Mouse (Mus musculus) hindbrain, embryonic 11.5 days (tissue): Measurements from ENCODE around the gene Fam117b. TPM values are rescaled to one million over a fixed set of nuclear protein-coding genes. Genes with fewer than 3 reads are reported as not detected.

Source experiments
- ATAC-seq: fragments of 200-750 bp; cut with Nextera tagmentation; 2 replicates; pipeline ENCODE4 v1.8.0; 2017; ENCODE audit warnings: mild to moderate bottlenecking, moderate TSS enrichment, moderate library complexity; ENCODE audit not compliant: low FRiP score
- DNase-seq: peaks from one replicate; pipeline ENCODE4 v3.0.0-alpha.2; 2015; ENCODE audit warnings: low spot score
- H3K27ac ChIP-seq: fragments of 300-500 bp; sonication (generic); 2 replicates; pipeline ENCODE4 v1.5.1; 2014; ENCODE audit warnings: mild to moderate bottlenecking, low read depth, low read length
- H3K27me3 ChIP-seq: fragments of 300-500 bp; sonication (generic); 2 replicates; pipeline ENCODE4 v1.6.1; 2014; ENCODE audit warnings: mild to moderate bottlenecking, low read length, moderate library complexity, mixed read lengths; ENCODE audit not compliant: control insufficient read depth, insufficient read depth
- H3K36me3 ChIP-seq: fragments of 300-500 bp; sonication (generic); 2 replicates; pipeline ENCODE4 v1.6.1; 2014; ENCODE audit warnings: mild to moderate bottlenecking, low read length, moderate library complexity, mixed read lengths; ENCODE audit not compliant: control insufficient read depth, insufficient read depth
- H3K4me1 ChIP-seq: fragments of 300-500 bp; sonication (generic); replicated peaks from 2 replicates; pipeline ENCODE4 v1.6.1; 2014; ENCODE audit warnings: low read length, mixed read lengths; ENCODE audit not compliant: control insufficient read depth, insufficient read depth
- H3K4me2 ChIP-seq: fragments of 300-500 bp; sonication (generic); replicated peaks from 2 replicates; pipeline ENCODE4 v1.6.1; 2014; ENCODE audit warnings: mild to moderate bottlenecking, low read depth, low read length
- H3K4me3 ChIP-seq: fragments of 300-500 bp; sonication (generic); 2 replicates; pipeline ENCODE4 v1.5.1; 2014; ENCODE audit warnings: low read depth, low read length
- H3K9ac ChIP-seq: fragments of 300-500 bp; sonication (generic); 2 replicates; pipeline ENCODE4 v1.6.1; 2014; ENCODE audit warnings: low read depth, low read length
- H3K9me3 ChIP-seq: fragments of 300-500 bp; sonication (generic); 2 replicates; pipeline ENCODE4 v1.6.1; 2016; ENCODE audit warnings: low read length; ENCODE audit not compliant: control insufficient read depth
- WGBS: fragments of 180-500 bp; shearing (Covaris S2); extraction: QIAGEN DNeasy Blood & Tissue Kit; methylation state at CpG from one replicate; pipeline ENCODE4 v1.1.7; 2014; 5-methylcytosine and 5-hydroxymethylcytosine counted together
- polyA plus RNA-seq: library from polyadenylated mRNA; unstranded; fragments of >200 nt; fragmentation: Nextera tagmentation; extraction: Ambion mirVana; gene quantifications from 2 replicates; pipeline ENCODE4 v1.2.1, GENCODE M21; 2014

Gene Fam117b
- polyA plus RNA-seq, 1 experiment from 2014 or later, result 20.2 TPM

DNA sequence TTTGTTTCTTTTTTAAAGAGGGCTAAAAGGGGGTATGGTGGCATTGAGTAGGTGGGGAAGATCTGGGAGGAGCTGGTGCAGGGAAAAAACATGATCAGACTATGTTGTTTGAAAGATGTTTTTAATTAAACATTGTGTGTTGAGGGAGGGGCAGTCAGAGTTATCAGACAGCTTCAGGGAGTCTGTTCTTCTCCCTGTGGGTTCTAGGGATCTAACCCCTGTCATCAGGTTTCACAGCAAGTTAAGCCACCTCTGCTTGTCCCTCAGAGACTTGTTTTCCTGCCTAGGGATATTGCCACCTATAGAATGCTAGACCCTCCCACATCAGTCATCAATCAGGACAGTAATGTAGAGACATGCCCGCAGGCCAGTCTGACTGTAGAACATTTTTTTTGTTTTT lies 28.3 kb downstream of the Fam117b start:
- Histone ChIP-seq H3K4me2 (no peak overlapping the region), H3K9ac (no peak overlapping the region), H3K27ac (no peak overlapping the region), H3K4me3 (no peak overlapping the region), H3K27me3 (no peaks in the 10 kb centered on the region), H3K36me3 (no peaks in the 10 kb centered on the region), H3K9me3 (no peaks in the 10 kb centered on the region), H3K4me1 (no peaks in the 10 kb centered on the region)
- no peak for ATAC-seq
- no peak for DNase-seq
- WGBS, result 91% methylated on average over 1 of the region's 1 CpGs

DNA sequence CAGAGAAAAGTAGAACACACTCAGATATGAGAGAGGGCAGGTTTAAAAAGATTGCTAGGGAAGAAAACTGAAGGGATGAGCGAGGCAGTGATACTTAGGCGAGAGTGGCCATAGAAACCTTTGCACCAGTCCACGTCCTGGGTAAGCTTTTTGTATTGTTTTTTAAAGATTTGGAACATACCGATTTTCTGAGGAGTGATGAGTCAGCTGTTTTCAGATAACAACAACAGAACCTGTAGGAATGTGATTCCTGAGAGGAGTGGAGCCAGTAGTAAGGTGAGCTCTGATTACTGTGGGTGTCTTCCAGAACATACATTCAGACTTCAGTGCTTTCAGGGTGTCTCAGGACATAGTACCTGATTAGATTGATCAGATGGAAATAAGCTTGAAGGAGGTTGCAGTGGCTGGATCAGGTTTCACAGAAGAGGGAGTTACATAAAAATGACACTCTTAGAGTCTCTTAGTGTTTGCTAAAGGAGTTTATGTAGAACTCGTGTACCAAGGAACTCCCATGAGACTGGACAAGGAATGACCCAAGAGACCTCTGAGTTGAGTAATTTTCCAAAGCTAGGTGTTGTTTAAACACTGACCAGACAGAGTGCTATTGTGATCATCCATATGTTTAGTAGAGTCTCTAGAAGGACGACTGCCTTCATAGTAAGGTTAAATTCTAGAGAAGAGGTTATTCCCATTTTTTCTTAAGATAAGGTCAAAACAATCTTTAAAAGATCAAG lies 29.4 kb downstream of the Fam117b start:
- ATAC-seq, result no peak
- WGBS, result 80% methylated on average over 6 of the region's 6 CpGs
- H3K27me3 ChIP-seq, result no peaks in the 10 kb centered on the region
- no peak overlapping the region for H3K27ac ChIP-seq
- H3K4me3 ChIP-seq, result no peak overlapping the region
- H3K36me3 ChIP-seq, result no peaks in the 10 kb centered on the region
- H3K9ac ChIP-seq, result no peak overlapping the region
- no peak overlapping the region for H3K4me2 ChIP-seq
- no peak for DNase-seq
- no peaks in the 10 kb centered on the region for H3K4me1 ChIP-seq
- H3K9me3 ChIP-seq, result no peaks in the 10 kb centered on the region

DNA sequence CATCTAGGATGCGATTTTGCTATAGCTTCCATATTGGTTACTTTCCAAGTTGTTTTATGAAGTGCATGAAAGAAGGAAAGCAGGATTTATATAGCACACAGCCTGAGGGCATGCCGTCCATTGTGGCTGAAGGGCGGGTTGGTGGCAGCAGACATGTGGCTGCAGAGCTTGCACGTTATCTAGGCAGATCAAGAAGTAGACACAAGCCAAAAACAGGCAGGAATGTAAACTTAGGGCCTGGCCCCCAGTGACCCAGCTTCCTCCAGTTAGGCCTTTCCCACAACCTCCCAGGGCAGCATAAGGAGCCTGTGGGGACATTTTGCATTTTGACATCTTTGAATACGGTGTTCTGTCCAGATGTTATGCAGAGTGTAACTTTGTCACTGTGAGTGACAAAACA lies 31.0 kb downstream of the Fam117b start:
- H3K27me3 ChIP-seq, result no peaks in the 10 kb centered on the region
- no peaks in the 10 kb centered on the region for H3K9me3 ChIP-seq
- H3K4me2 ChIP-seq, result no peak overlapping the region
- H3K4me3 ChIP-seq, result no peak overlapping the region
- DNase-seq (peak; percentile 4), ATAC-seq (no peak)
- H3K4me1 ChIP-seq, result no peaks in the 10 kb centered on the region
- no peak overlapping the region for H3K9ac ChIP-seq
- H3K27ac ChIP-seq, result no peak overlapping the region
- H3K36me3 ChIP-seq, result no peaks in the 10 kb centered on the region
- 64% methylated on average over 5 of the region's 5 CpGs for WGBS

DNA sequence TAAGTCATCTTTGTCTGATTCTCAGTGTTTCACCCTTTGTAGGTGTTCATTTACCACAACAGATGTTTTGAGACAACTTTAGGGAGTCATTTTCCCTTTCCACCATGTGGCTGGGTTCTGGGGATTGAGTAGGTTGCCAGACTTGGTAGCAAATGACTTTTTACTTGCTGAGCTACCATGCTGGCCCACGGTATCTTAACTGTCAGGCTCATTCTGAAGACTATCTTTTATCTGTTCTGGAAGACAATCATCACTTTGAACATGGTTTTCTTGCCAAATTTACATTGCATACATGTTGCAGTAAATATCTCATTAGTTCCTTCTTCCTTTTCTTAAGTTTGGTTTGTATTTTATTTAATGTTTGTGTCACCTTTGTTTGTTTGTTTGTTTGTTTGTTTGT lies 33.2 kb downstream of the Fam117b start:
- ATAC-seq (no peak), DNase-seq (no peak)
- H3K9me3 ChIP-seq, result no peaks in the 10 kb centered on the region
- H3K4me3 ChIP-seq, result no peak overlapping the region
- no peak overlapping the region for H3K27ac ChIP-seq
- H3K27me3 ChIP-seq, result no peaks in the 10 kb centered on the region
- H3K9ac ChIP-seq, result no peak overlapping the region
- no peaks in the 10 kb centered on the region for H3K4me1 ChIP-seq
- H3K36me3 ChIP-seq, result no peaks in the 10 kb centered on the region
- 92% methylated on average over 1 of the region's 1 CpGs for WGBS
- no peak overlapping the region for H3K4me2 ChIP-seq

- Histone ChIP-seq H3K4me3 (no peak overlapping the region), H3K4me1 (no peaks in the 10 kb centered on the region), H3K9ac (no peak overlapping the region), H3K9me3 (no peaks in the 10 kb centered on the region), H3K27me3 (no peaks in the 10 kb centered on the region), H3K36me3 (no peaks in the 10 kb centered on the region), H3K4me2 (no peak overlapping the region), H3K27ac (no peak overlapping the region)
- DNase-seq (no peak), ATAC-seq (no peak)
- WGBS, result 100% methylated on average over 4 of the region's 4 CpGs
Measured at GRCm38 (mm10) chr1:59947509-59947908, 34.7 kb downstream of the Fam117b start.

DNA sequence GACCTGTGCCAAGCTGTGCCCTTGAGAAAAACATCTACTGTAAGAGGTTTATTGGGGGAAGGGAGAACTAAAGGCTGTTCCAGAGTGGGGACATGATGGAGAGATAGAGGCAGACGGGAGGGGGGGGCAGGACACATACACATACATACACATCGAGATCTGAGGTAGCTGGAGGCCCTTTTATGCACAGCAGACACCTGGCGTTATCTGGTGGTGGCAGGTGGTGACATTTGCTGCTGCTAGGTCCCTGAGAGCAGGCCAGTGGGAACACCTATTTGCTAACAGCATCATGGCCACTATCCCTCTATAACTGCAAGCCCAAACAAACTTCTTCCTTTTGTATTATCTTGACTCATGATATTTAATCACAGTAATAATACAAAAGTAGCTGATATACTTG lies 44.4 kb downstream of the Fam117b start:
- Histone ChIP-seq H3K4me1 (no peaks in the 10 kb centered on the region), H3K36me3 (no peaks in the 10 kb centered on the region), H3K4me2 (no peak overlapping the region), H3K27me3 (no peaks in the 10 kb centered on the region), H3K27ac (no peak overlapping the region), H3K9me3 (no peaks in the 10 kb centered on the region), H3K9ac (no peak overlapping the region), H3K4me3 (no peak overlapping the region)
- 83% methylated on average over 3 of the region's 3 CpGs for WGBS
- ATAC-seq (no peak), DNase-seq (no peak)

GRCm38 (mm10) chr1:59959941-59960340 lies 47.1 kb downstream of the Fam117b start:
- no peak overlapping the region for H3K9ac ChIP-seq
- no peak for DNase-seq
- H3K27me3 ChIP-seq, result no peaks in the 10 kb centered on the region
- WGBS, result 97% methylated on average over 1 of the region's 1 CpGs
- no peak overlapping the region for H3K4me2 ChIP-seq
- H3K4me1 ChIP-seq, result no peaks in the 10 kb centered on the region
- H3K9me3 ChIP-seq, result no peaks in the 10 kb centered on the region
- H3K4me3 ChIP-seq, result no peak overlapping the region
- H3K27ac ChIP-seq, result no peak overlapping the region
- H3K36me3 ChIP-seq, result no peaks in the 10 kb centered on the region
- ATAC-seq, result no peak

- H3K9me3 ChIP-seq, result no peaks in the 10 kb centered on the region
- no peak for DNase-seq
- 88% methylated on average over 6 of the region's 6 CpGs for WGBS
- no peak overlapping the region for H3K9ac ChIP-seq
- ATAC-seq, result no peak
- no peaks in the 10 kb centered on the region for H3K4me1 ChIP-seq
- H3K4me3 ChIP-seq, result no peak overlapping the region
- H3K36me3 ChIP-seq, result no peaks in the 10 kb centered on the region
- H3K27me3 ChIP-seq, result no peaks in the 10 kb centered on the region
- no peak overlapping the region for H3K27ac ChIP-seq
- no peak overlapping the region for H3K4me2 ChIP-seq
Measured at GRCm38 (mm10) chr1:59966171-59966785, 53.5 kb downstream of the Fam117b start.

DNA sequence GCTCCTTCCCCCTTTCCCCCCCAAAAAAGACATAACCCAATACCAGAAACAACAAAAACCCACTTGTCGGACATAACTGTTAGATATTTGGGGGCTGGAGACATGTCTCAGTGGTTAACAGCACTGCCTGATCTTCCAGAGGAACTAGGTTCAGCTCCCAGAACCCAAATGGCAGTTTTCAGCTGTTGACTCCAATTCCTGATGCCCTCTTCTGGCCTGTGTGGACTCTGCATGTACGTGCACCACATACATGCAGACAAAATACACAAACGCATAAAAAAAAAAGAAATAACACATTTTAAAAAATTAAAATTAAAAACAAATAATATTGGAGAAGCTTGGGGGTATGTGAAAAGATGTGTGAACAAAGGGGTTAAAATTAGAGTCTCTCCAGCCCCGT lies 54.5 kb downstream of the Fam117b start:
- Histone ChIP-seq H3K27ac (no peak overlapping the region), H3K4me3 (no peak overlapping the region), H3K27me3 (no peaks in the 10 kb centered on the region), H3K9me3 (no peaks in the 10 kb centered on the region), H3K4me2 (no peak overlapping the region), H3K9ac (no peak overlapping the region), H3K4me1 (no peaks in the 10 kb centered on the region), H3K36me3 (no peaks in the 10 kb centered on the region)
- DNase-seq, result peak; percentile 27
- 86% methylated on average over 4 of the region's 4 CpGs for WGBS
- ATAC-seq, result no peak
